Mouse (Mus musculus): Measurements from ENCODE around the gene Litaf.

Gene Litaf

DNA sequence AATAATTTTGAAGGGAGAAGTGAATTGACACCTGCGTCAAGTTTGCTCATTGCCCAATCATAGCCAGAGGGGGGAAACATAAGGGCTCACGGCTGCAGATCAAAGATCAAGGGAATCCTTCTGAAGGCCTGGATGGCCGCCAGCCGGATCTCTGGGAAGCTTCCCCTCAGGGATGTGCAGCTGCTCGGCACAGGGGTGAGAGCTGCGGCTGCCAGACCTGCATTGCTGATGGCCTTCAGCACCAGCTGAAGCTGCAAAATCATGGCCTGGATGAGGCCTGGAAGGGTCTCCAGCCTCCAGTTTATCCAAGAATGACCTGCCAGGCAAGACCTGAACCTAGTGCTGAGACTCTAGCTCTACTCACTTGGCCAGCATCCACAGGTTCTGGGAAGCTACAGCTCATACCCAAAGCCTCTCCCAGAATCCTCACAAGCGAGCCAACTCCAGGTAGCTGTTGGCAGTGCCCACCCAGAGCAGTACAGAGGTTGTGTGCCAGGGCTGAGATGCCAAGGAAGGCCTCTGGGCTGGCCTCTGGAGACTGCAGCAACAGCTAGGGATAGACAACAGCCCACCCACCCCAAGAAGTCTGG, 140.3 kb downstream of the Litaf start:
- no peak for DNase-seq (ENCODE audit: low read depth, low spot score)
- H3K27me3 ChIP-seq (ENCODE audit: control insufficient read depth, insufficient read depth, low read length, poor library complexity, severe bottlenecking) = no peaks in the 10 kb centered on the region
- no peaks in the 10 kb centered on the region; the same call in 1 of the 2 replicates for H3K36me3 ChIP-seq (ENCODE audit: control insufficient read depth, insufficient read depth, low read length, poor library complexity, severe bottlenecking)

DNA sequence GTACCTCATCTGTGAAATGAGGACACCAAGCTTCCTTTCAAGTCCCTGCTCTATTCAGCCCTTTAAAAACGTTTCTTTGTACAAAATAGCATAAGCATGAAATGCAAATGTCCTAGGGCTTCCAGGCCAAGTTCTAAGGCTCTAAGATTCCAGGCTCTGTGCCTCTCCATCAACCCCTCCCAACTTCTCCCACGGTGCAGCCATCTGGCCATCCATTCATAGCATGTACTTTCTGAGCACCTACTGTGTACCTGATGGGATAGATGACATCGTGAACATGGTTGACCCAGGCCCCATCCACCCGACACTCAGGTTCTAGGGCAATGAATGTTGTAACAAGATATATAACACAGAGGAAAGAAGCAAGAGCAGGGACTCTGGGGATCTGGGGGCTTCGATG, 142.4 kb downstream of the Litaf start:
- no peak for DNase-seq (ENCODE audit: low read depth, low spot score)
- H3K36me3 ChIP-seq (ENCODE audit: control insufficient read depth, insufficient read depth, low read length, poor library complexity, severe bottlenecking) = no peaks in the 10 kb centered on the region; the same call in 1 of the 2 replicates
- H3K27me3 ChIP-seq (ENCODE audit: control insufficient read depth, insufficient read depth, low read length, poor library complexity, severe bottlenecking) = no peaks in the 10 kb centered on the region

DNA sequence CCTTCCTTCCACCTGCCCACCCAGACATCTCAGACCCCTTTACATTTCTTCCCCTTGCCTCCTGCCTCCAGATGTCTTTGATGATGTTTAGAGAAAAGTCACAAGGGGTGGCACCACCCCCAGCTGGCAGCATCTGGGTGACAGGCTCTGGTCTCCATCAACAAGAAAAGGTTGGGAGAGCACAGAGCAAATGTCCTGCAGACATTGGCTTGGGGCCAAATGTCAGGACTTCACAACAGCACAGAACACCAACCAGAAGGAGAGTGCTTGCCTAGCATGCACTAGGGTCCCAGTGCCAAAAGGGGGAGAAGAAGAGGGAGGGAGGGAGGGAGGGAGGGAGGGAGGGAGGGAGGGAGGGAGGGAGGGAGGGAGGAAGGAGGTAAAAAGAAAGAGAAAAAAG, 146.1 kb downstream of the Litaf start:
- DNase-seq (ENCODE audit: low read depth, low spot score) = no peak

DNA sequence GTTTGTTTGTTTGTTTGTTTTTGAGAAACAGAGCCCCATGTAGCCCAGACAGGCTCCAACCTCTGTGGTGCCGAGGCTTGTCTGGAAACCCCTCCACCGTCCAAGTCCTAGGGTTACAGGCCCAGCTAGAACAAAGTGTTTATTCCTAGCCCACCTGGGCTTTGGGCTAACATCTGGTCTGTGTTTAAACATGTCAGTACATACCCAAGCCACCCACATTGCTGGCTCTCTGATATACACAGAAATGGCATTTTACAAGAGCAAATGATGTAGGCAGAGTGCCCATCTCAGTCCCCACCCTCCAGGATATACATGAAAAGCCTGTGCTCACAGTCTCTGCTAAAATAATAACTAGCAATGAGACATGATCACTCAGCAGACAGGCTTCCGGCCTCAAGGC, 149.7 kb downstream of the Litaf start:
- no peaks in the 10 kb centered on the region for H3K27me3 ChIP-seq (ENCODE audit: control insufficient read depth, insufficient read depth, low read length, poor library complexity, severe bottlenecking)
- no peak for DNase-seq (ENCODE audit: low read depth, low spot score)
- no peaks in the 10 kb centered on the region for H3K36me3 ChIP-seq (ENCODE audit: control insufficient read depth, insufficient read depth, low read length, poor library complexity, severe bottlenecking)

More for the DNA sequence above, 146.1 kb downstream of the Litaf start:
- Histone ChIP-seq H3K36me3 (ENCODE audit: control insufficient read depth, insufficient read depth, low read length, poor library complexity, severe bottlenecking) (no peaks in the 10 kb centered on the region), H3K27me3 (ENCODE audit: control insufficient read depth, insufficient read depth, low read length, poor library complexity, severe bottlenecking) (no peaks in the 10 kb centered on the region)

DNA sequence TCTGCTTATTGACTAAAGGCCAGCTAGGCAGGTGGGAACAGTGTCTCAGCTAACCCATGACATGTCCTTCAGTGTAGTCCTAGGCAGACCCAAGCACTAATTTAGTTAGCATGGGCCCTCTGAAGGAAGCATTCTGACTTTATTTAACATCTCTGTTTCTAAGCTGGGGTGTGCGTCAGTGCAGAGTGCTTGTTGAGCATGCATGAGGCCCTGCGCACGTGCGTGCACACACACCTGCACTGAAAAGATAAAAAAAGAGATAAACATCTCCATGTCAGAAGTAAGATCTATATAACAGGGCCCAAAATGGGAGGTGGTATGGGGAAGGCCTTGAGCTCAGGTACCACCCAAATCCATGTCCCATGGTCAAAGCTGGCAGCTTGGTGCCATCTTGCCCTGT, 150.9 kb downstream of the Litaf start:
- DNase-seq (ENCODE audit: low read depth, low spot score) = no peak
- Histone ChIP-seq H3K27me3 (ENCODE audit: control insufficient read depth, insufficient read depth, low read length, poor library complexity, severe bottlenecking) (no peaks in the 10 kb centered on the region), H3K36me3 (ENCODE audit: control insufficient read depth, insufficient read depth, low read length, poor library complexity, severe bottlenecking) (no peaks in the 10 kb centered on the region)

DNA sequence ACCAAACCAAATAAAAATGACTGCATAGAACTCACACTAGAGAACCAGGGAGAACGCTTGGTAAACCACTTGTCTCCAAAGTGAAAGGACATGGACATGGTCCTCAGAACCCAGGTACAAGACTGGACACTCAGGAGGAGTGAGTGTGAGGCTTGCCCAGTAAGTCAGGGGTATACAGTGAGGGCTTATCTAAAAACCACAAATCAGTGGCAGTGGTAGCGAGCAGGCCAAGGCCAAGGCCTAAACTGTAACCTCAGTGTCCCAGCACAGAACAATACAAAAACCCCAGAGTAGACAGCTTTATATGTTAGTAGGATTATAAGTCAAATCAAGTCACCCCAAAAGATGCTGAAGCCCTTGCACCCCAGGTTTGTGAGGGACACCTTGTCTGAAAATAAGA, 154.9 kb downstream of the Litaf start:
- DNase-seq (ENCODE audit: low read depth, low spot score) = no peak

DNA sequence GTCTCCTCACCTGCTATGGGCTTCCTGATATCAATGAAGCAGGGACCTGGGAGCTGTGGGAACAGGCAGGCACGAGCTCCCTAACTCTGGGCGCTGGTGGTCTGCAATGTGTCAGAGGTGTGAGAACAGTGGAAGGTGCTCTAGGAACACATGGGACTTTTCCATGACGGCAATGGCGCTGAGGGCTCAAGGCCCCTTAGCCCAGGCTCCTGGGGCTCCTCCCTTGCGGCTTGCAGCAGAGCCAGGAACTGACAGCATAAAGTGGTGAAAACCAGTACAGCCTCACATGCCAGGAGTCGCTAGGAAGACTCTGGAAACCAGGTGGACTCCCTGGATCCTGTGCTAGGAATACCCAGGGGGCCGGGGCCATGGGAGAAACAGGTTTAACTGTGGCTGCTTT, 155.4 kb downstream of the Litaf start:
- no peak for DNase-seq (ENCODE audit: low read depth, low spot score)
- no peaks in the 10 kb centered on the region for H3K36me3 ChIP-seq (ENCODE audit: control insufficient read depth, insufficient read depth, low read length, poor library complexity, severe bottlenecking)
- H3K27me3 ChIP-seq (ENCODE audit: control insufficient read depth, insufficient read depth, low read length, poor library complexity, severe bottlenecking) = no peaks in the 10 kb centered on the region

More for the DNA sequence above, 154.9 kb downstream of the Litaf start:
- Histone ChIP-seq H3K27me3 (ENCODE audit: control insufficient read depth, insufficient read depth, low read length, poor library complexity, severe bottlenecking) (no peaks in the 10 kb centered on the region), H3K36me3 (ENCODE audit: control insufficient read depth, insufficient read depth, low read length, poor library complexity, severe bottlenecking) (no peaks in the 10 kb centered on the region)
